Mouse (Mus musculus) liver, embryonic 14 days (tissue): ENCODE measurements around the gene Obox5. TPM values are rescaled to one million over a fixed set of nuclear protein-coding genes. Genes with fewer than 3 reads are reported as not detected.

Experiments
- polyA plus RNA-seq: library from polyadenylated mRNA; depleted of rRNA; stranded (reverse); fragments of >200 nt; gene quantifications from 2 replicates; pipeline ENCODE4 v1.2.3, GENCODE M21; 2012; rRNA removed

Gene Obox5
- not detected in 2 replicates for polyA plus RNA-seq

GRCm38 (mm10) chr7:15749831-15750230 lies at the start of gene Obox5:
Obox5 (plus strand) TSS chr7:15750131.

Other genes starting within 250 kb of the Obox5 start
- gene Obox3, start 110.2 kb upstream of the Obox5 start, polyA plus RNA-seq = not detected in 2 replicates
- not detected in 2 replicates for gene Obox6, start 89.5 kb downstream of the Obox5 start, polyA plus RNA-seq
- not detected in 2 replicates for gene Crx, start 129.8 kb downstream of the Obox5 start, polyA plus RNA-seq
- gene Crxos, start 132.5 kb downstream of the Obox5 start, polyA plus RNA-seq = not detected in 2 replicates
- gene Selenow, start 172.3 kb downstream of the Obox5 start, polyA plus RNA-seq = 189 and 194 TPM in 2 replicates
- gene Nop53, start 195.9 kb downstream of the Obox5 start, polyA plus RNA-seq = 57.3 and 58.9 TPM in 2 replicates
- gene Ehd2, start 217.4 kb downstream of the Obox5 start, polyA plus RNA-seq = 2.4 TPM in 2 replicates